Mouse (Mus musculus) ES-E14 (cell line): ENCODE results near the gene Trim44.
A peak's percentile ranks its signal among the peaks of the same experiment; 100 is the strongest.

Experiments used
- CHD2 ChIP-seq: IDR thresholded peaks from 2 replicates; pipeline ENCODE4 v1.6.1; 2014; ENCODE audit warnings: mild to moderate bottlenecking, low read depth, low read length, inconsistent platforms
- HCFC1 ChIP-seq: IDR thresholded peaks from 2 replicates; pipeline ENCODE4 v1.6.1; 2012; ENCODE audit warnings: low read length, inconsistent platforms, borderline replicate concordance; ENCODE audit not compliant: insufficient read depth
- MAFK ChIP-seq: IDR thresholded peaks from 2 replicates; pipeline ENCODE4 v1.6.1; 2014; ENCODE audit warnings: mild to moderate bottlenecking, low read depth, low read length, inconsistent platforms; ENCODE audit not compliant: insufficient read depth
- ZC3H11A ChIP-seq: IDR thresholded peaks from 2 replicates; pipeline ENCODE4 v1.6.1; 2012; ENCODE audit warnings: low read depth, mild to moderate bottlenecking, inconsistent platforms, low read length, borderline replicate concordance
- ZNF384 ChIP-seq: IDR thresholded peaks from 2 replicates; pipeline ENCODE4 v1.6.1; 2012; ENCODE audit warnings: low read depth, low read length, inconsistent platforms

- TF ChIP-seq CHD2, result no peak
- peak; percentile 92; the same call in 1 of the 2 replicates for TF ChIP-seq ZNF384
- TF ChIP-seq MAFK, result no peak
- no peak for TF ChIP-seq HCFC1
- no peak for TF ChIP-seq ZC3H11A
These were observed 22.2 kb downstream of the Trim44 start for GRCm38 (mm10) chr2:102385328-102385902.
